Mouse (Mus musculus) c-Kit-positive CD71-positive TER-119-negative erythroid progenitor cells, embryonic 14.5 days (primary cell): Measurements from ENCODE around the gene Espl1.
A peak's percentile ranks its signal among the peaks of the same experiment; 100 is the strongest.

Experiments used
- DNase-seq: peaks from one replicate; pipeline ENCODE4 v3.0.0-alpha.2; 2013; ENCODE audit warnings: low read depth

Gene Espl1

GRCm38 (mm10) chr15:102273982-102274716, 21.9 kb upstream of the Espl1 start:
- DNase-seq: no peak

DNA sequence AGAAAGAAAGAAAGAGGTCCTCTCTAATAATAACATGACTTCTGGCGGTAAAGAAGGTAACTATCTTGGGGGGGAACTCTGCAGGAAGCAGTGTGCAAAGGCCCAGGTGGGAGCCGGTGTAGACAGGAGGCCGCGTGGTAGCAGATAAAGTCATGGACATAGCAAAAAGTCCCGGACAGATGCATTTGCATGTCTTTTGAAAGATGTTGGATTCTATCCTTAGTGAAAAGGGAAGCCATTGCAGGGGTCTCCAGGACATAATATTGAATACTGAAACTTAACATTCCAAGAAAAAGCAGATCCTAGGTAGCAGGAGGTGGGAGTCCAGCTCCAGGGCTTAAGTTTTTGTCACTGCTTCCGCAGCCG, 17.4 kb upstream of the Espl1 start:
- no peak for DNase-seq

DNA sequence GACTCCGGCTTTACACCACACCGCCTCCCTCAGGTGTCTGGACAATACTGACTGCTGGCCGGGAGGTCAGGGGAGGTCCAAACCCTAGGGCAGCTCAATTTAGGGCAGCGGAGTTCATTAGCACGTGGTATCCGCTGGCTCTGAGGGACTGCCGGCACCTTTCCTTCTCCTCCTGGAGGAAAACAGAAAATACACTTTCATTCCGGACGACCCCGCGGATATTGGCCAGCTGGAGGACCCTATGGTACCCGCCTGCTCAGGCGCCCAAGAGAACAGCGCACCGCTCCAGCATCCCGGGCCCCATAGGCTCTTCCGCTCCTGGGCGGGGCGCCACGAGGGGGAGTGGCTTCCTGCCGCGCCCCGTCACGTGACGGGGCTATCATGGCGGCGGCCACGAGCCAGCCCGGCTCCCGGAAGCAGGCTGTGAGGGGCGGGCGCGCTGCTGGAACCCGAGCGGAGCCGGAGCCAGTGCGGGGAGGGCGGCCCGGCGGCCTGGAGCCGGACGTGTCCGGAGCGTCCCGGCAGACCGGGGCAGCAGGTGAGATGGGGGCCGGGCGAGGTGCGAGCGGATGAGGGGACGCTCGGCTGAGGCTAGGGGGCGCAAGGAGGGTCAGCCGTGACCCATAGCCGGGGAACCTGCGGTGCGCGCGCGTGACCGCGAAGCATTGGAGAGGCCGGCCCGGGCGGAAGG, 16.8 kb upstream of the Espl1 start, which contains the start of gene Mfsd5:
Gene Mfsd5 (plus strand): TSS at position 363 of the 691 bp plus-strand sequence.
- peak; percentile 86 for DNase-seq

GRCm38 (mm10) chr15:102279783-102280520, 16.1 kb upstream of the Espl1 start:
- DNase-seq: no peak

DNA sequence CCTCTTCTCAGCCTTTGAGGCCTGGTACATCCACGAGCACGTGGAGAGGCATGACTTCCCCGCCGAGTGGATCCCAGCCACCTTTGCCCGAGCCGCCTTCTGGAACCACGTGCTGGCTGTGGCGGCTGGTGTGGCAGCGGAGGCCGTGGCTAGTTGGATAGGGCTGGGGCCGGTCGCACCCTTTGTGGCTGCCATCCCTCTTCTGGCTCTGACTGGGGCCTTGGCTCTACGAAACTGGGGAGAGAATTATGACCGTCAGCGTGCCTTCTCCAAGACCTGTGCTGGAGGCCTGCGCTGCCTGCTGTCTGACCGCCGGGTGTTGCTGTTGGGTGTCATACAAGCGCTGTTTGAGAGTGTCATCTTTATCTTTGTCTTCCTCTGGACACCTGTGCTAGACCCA, 15.4 kb upstream of the Espl1 start:
- DNase-seq: no peak

DNA sequence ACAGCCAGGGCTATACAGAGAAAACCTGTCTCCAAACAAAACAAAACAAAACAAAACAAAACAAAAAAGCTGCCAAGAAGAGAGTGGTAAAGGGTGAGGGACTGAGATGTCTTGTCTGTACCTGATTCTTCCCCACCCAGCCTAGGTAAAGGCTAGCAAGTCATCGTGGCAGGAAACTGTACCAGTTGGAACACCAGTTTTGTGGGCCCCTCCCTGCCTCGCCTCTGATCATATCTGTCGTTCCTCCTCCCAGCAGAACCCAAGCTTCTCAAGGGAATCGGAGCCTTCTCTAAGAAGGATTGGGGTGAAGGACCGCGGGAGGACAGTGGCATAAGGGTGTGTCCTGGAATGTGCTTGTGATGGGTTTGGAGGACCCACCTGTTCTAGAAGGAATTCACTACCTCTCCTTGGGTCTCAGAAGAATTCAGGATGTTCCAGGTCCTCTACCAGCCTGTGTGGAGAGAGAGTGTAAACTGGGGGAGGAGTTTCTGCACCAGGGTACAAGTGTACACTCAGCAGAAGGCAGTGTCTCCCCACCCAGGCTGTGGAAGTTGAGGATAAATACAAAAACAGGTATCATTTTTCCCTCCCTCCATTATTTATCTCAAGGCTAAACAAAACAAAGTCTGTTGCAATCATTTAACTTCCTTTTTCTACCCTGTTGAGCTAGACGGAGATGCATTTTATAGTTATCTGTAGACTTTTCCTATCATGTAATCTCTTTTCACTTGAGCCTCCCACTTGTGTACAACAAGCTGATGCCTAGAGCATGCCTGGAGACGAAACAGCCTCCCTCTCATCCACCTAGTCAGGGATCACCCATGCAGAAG, 13.4 kb upstream of the Espl1 start:
- peak; percentile 34 for DNase-seq

DNA sequence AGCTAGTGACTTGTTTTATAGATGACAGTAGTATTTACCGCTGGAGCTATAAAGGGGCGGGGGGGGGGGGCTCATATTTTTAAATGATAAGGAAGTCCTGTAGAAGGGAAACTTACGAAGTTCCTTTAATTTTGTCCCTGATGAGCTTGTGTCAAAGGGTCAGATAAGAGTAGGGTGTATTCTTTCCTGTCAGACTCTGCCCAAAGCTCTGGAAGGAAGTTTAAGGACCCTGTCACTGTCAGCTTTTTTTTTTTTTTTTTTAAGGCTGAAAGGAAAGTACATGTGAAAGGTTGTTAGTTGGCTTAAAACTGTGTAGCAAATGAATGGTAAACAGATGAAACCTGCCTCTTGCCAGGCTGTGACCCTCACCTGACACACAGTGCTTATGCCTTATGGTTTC, 12.4 kb upstream of the Espl1 start:
- no peak for DNase-seq

DNA sequence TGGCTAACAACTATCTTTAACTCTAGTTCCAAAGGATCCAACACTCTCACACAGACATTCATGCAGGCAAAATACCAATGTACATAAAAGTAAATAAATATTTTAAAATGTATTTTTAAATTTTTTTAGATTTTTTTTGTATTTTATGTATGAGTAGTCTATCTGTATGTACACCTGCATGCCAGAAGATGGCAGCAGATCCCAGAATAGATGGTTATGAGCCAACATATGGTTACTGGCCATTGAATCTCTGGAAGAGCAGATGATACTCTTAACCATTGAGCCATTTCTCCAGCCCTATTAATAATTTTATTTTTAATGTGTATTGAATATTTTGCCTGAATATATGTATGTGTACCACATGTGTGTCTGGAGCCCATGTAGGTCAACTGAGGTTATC, 8.7 kb upstream of the Espl1 start:
- peak; percentile 54 for DNase-seq

GRCm38 (mm10) chr15:102296368-102297006, 421 bp downstream of the Espl1 start:
- no peak for DNase-seq

GRCm38 (mm10) chr15:102302542-102302941, 6.5 kb downstream of the Espl1 start:
- no peak for DNase-seq

DNA sequence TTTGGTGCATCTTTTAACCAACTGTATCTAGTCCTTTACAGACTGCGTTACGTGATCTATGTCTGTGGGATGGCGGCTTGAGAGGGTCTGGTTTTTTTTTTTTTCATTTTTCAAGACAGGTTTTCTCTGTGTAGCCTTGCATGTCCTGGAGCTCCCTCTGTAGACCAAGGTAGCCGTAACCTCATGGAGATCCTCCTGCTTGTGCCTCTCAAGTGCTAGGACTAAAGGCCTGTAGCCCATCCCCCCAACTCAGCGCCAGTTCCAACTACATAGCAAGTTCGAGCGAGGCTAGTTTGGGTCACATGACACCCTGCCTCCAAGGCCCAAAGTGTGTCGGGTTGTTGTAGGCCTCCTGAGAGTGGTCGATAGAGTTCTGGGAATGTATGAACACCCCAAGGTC, 12.7 kb downstream of the Espl1 start:
- no peak for DNase-seq

DNA sequence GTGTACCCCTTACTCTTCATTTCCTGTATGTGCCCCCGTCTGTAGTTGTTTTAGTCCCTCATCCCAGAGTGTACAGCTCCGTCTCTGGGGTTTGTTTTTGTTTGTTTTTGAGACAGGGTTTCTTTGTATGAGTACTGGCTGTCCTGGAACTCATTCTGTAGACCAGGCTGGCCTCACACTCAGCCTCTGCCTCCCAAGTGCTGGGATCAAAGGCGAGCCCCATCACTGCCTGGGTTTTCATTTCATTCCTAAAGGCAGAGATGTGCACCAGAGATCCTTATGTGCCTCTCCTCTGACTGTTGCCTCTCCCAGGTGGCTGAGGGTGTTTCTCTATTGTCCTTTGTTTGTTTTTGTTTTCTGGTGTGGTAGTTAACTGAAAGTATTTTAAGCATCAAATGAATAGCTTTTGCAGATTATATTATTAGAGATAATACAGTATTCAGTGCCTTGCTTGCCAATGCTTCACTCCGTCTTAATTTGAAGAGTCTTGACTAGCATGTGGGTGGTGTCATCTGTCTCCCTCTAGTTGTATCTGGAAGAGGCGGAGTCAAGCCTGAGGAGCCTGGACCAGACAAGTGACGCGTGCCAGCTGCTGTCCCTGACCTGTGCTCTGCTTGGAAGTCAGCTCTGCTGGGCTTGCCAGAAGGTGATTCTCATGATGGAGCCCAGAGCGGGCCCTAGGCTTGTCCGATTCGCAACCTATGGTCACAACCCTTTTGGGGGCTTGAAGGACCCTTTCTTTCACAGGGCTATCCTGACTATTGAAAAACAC, 14.2 kb downstream of the Espl1 start:
- no peak for DNase-seq

DNA sequence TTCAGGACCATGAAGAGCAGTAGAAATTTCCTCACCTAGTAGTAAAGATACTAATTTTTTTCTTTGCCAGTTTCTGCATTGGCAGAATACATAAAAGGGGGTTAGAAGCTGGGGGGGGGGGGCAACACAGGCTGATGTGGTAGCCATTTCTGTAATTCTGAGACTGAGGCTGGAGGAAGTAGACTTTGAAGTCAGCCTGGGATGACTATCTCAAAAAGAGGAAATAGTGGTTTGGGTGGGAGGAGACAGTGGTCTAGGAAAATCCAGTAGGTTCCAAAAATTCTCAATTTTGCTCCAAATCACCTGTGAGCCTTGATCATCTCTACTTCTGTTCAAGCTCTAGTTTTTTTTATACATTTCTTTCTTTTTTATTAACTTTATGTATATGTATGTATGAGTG, 15.4 kb downstream of the Espl1 start:
- DNase-seq: no peak

- no peak for DNase-seq
Observed at GRCm38 (mm10) chr15:102315292-102315691, 19.2 kb downstream of the Espl1 start.

DNA sequence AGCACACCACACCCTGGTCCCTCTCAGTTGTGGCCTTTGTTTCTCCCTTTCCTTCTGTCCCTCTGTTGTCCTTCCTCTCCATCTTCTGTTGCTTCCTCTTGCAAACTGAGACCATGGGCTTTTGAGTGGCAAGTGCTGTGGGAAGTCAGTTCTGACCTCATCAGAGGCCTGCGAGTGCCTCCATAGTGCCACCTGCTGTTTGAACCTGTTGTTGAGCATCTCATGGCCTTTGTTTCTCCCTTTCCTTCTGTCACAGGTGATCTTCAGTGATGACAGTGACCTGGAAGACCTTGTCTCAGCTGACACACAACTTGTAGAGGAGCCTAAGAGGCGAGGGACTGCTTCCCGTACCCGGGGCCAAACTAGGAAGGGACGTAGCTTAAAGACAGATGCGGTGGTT, 20.2 kb downstream of the Espl1 start:
- DNase-seq: no peak

DNA sequence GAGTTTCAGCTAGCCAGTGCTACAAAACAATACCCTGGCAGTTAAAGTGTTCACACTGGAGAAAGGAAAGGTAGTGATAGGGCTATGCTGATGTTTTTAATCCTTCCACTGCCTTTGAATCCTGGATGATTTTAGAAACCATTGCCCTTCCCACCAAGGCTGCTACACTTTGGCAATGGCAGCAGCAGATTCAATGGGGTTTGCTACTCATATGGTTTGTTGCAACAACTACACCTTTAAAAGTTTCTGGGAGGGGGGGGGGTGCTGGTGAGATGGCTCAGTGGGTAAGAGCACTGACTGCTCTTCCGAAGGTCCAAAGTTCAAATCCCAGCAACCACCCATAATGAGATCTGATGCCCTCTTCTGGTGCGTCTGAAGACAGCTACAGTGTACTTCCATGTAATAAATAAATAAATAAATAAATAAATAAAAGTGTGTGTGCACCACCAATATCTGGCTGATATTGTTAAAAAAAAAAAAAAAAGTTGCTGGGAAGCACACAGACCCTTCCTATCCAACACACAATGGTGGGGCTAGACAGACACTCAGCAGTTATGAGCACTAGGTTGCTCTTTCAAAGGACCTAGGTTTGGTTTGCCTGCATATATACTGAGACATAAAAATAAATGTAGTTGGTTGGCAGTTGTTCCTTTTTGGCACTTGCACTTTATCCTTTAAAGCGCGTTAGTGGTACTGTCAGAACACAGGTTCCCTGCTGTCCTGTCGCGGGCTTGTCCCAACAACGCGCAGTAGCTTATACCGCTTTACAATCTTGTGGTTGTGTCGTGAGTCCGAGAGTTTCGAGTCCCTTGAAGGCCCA, 28.8 kb downstream of the Espl1 start:
- DNase-seq: peak; percentile 37

GRCm38 (mm10) chr15:102326022-102326576, 30.0 kb downstream of the Espl1 start, which contains the start of gene Pfdn5:
Pfdn5 (plus strand) TSS chr15:102326116.
- peak; percentile 78 for DNase-seq

DNA sequence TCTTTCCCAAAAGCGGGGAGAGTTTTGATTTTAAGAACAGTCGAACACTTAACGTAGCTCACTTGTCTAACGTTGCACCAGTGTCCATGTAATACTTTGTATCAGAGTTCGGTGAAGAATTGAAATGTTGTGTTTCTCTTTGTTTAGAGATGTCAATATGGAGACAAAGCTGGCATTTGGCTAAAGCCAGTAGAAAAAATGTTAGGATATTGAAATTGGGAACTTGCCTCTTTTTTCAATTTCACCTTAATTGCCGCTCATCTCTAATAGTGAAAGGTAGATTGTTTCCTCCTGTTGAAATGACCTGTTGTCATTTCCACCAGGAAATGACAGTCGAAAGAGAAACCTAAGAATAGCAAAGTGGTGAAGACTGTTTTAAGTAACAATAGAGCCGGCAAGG, 30.8 kb downstream of the Espl1 start:
- no peak for DNase-seq

DNA sequence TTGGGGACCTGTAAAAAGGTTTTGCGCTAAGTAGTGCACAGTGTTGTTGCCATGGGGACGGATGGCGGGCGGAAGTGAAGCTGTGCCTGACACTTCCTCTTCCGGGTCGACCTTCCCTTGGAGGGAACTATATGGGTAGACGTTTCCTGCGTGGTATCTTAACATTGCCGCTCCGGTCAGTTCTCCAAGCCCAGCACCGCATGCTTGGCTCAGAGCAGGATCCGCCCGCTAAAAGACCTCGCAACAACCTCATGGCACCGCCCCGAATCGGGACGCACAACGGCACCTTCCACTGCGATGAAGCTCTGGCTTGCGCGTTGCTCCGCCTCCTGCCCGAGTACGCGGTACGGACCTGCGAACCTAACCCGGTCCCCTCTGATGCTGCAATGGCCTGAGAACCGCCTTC, 35.5 kb downstream of the Espl1 start, which contains the start of gene Myg1:
Gene Myg1 (plus strand): TSS at position 100 of the 406 bp plus-strand sequence.
- DNase-seq: peak; percentile 78
